9 mouse cellular contexts compared by ENCODE assay signal in the genomic region with DNA sequence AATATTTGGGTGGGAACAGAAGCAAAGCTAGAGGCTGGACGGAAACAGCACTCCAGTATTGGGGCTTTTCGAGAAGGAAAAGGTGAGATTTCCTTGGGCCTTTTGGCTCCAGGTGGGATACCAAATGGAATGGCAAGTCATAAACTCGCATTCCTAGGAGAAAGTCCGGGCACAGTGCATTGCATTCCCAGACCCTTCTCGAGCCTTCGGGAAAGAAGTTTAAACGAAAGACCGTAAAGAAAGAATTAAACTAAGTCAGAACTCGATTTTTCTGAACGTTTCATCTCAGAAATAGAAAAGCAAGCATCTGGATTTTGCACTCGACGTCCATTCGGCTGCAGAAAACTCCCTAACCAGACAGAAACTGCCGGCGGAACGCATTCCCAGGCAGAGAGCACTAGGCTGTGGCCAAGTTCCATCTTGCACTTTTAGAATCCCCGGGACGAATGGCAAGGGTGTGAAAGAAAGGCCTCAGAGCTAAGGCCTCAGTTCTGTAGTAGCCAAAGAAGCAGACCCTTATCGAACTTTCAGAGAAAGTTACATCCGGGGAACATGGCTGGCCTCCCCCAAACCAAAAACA. TPM values are rescaled to one million over a fixed set of nuclear protein-coding genes. Genes with fewer than 3 reads are reported as not detected.
DNase-seq lines count a peak whose midpoint lies in the region; ATAC-seq and TF ChIP-seq lines count a peak whose summit lies in the region.
"Had no signal": no experiment of that assay in that cellular context is flagged by ENCODE, and none has a peak within 500 bp of the region (broad histone marks: within the 10 kb centered on the region; RNA-seq: fewer than 3 reads in every experiment).

No protein-coding gene starts in this region.

- H3K9ac ChIP-seq in kidney, embryonic 15.5 days, result no peak overlapping the region
- H3K9ac ChIP-seq in forebrain, embryonic 12.5 days, result peak overlapping the region; percentile 97
- H3K9ac ChIP-seq in limb, embryonic 15.5 days, result no peak overlapping the region
- H3K9ac ChIP-seq: hindbrain, embryonic 15.5 days had no signal

- H3K9me3 ChIP-seq in kidney, embryonic 15.5 days (replicated peaks), result no peaks in the 10 kb centered on the region
- H3K9me3 ChIP-seq in forebrain, embryonic 12.5 days, result no peaks in the 10 kb centered on the region
- H3K9me3 ChIP-seq in limb, embryonic 15.5 days, result no peaks in the 10 kb centered on the region
- H3K9me3 ChIP-seq: hindbrain, embryonic 15.5 days had no signal

- no peak overlapping the region for H3K4me3 ChIP-seq in kidney, embryonic 15.5 days (replicated peaks)
- H3K4me3 ChIP-seq in bone marrow macrophage, adult 2 months (ENCODE audit: insufficient read depth, low read length), result peak overlapping the region; percentile 7; the same call in 1 of the 2 replicates
- H3K4me3 ChIP-seq in forebrain, embryonic 12.5 days (replicated peaks), result peak overlapping the region; percentile 79
- peak overlapping the region; percentile 30; the same call in 1 of the 2 replicates for H3K4me3 ChIP-seq in limb, embryonic 15.5 days

- H3K36me3 ChIP-seq in kidney, embryonic 15.5 days, result no peaks in the 10 kb centered on the region
- H3K36me3 ChIP-seq in forebrain, embryonic 12.5 days (replicated peaks), result peaks cover 12% of the 10 kb centered on the region; the same call in 1 of the 2 replicates
- no peaks in the 10 kb centered on the region for H3K36me3 ChIP-seq in limb, embryonic 15.5 days
- H3K36me3 ChIP-seq: hindbrain, embryonic 15.5 days had no signal

- no peak overlapping the region for H3K27ac ChIP-seq in kidney, embryonic 15.5 days
- no peak overlapping the region for H3K27ac ChIP-seq in bone marrow macrophage, adult 2 months (ENCODE audit: insufficient read depth, low read depth, low read length)
- peak overlapping the region; percentile 86 for H3K27ac ChIP-seq in forebrain, embryonic 12.5 days
- H3K27ac ChIP-seq in limb, embryonic 15.5 days, result no peak overlapping the region
- H3K27ac ChIP-seq: hindbrain, embryonic 15.5 days had no signal

- TF ChIP-seq CTCF in bone marrow macrophage, adult 2 months (IDR thresholded peaks at IDR 0.05; ENCODE audit: low read depth, low read length), result no peak

- TF ChIP-seq POLR2A in bone marrow macrophage, adult 2 months (IDR thresholded peaks at IDR 0.05; ENCODE audit: borderline replicate concordance, low read depth, low read length), result no peak

- peaks cover 58% of the 10 kb centered on the region for H3K4me1 ChIP-seq in kidney, embryonic 15.5 days
- H3K4me1 ChIP-seq in bone marrow macrophage, adult 2 months (ENCODE audit: control insufficient read depth, insufficient read depth, low read length), result peaks cover 4% of the 10 kb centered on the region
- peaks cover 77% of the 10 kb centered on the region for H3K4me1 ChIP-seq in forebrain, embryonic 12.5 days
- H3K4me1 ChIP-seq in limb, embryonic 15.5 days, result peaks cover 50% of the 10 kb centered on the region

- ATAC-seq in kidney, embryonic 15.5 days (replicated peaks; ENCODE audit: low FRiP score), result no peak
- no peak for ATAC-seq in forebrain, embryonic 12.5 days (ENCODE audit: low FRiP score)
- ATAC-seq in limb, embryonic 15.5 days (ENCODE audit: insufficient number of reproducible peaks, low FRiP score, low TSS enrichment, low read depth), result no peak
- ATAC-seq in frontal cortex, adult (ENCODE audit: low TSS enrichment), result no peak

- peaks cover 99% of the 10 kb centered on the region for H3K27me3 ChIP-seq in kidney, embryonic 15.5 days
- H3K27me3 ChIP-seq in forebrain, embryonic 12.5 days, result peaks cover 56% of the 10 kb centered on the region
- H3K27me3 ChIP-seq in limb, embryonic 15.5 days, result peaks cover 91% of the 10 kb centered on the region

- H3K4me2 ChIP-seq in kidney, embryonic 15.5 days, result no peak overlapping the region
- peak overlapping the region; percentile 78 for H3K4me2 ChIP-seq in forebrain, embryonic 12.5 days
- no peak overlapping the region for H3K4me2 ChIP-seq in limb, embryonic 15.5 days

- peak; percentile 35 for DNase-seq in kidney, adult 18-20 months
- no peak for DNase-seq in T-cell, adult 2 months (ENCODE audit: low spot score)
- DNase-seq in adrenal gland, postnatal 4 days (ENCODE audit: low spot score in 2 of 2), result no peak

- WGBS in kidney, embryonic 15.5 days, result 1% methylated on average over 20 of the region's 20 CpGs
- WGBS in forebrain, embryonic 12.5 days, result 3% methylated on average over 20 of the region's 20 CpGs
- WGBS in limb, embryonic 15.5 days, result 3% methylated on average over 20 of the region's 20 CpGs

RNA-seq across cellular contexts. Expression of gene Otx1, which starts 5.0 kb away (rescaled TPM):
- 0.14 TPM in 1 of 2 replicates, not detected in the other for polyA plus RNA-seq in kidney, embryonic 15.5 days (2015; fragmentation: Nextera tagmentation; extraction: Ambion mirVana)
- polyA plus RNA-seq in bone marrow macrophage, adult 2 months (2012; ENCODE audit: insufficient read depth, insufficient read length, missing spikeins), result not detected in 2 replicates
- 34.2 and 34.9 TPM in 2 replicates for polyA plus RNA-seq in forebrain, embryonic 12.5 days (2016; fragmentation: Nextera tagmentation; extraction: Ambion mirVana)
- 2.7 and 2.9 TPM in 2 replicates for polyA plus RNA-seq in limb, embryonic 15.5 days (2015; fragmentation: Nextera tagmentation; extraction: Ambion mirVana)
- total RNA-seq in adrenal gland, postnatal 4 days (2021), result not detected
